In genomic region chr5:110344524-110344923, GRCm38 (mm10) we compare ENCODE assay signal across 27 mouse cellular contexts. TPM values are rescaled to one million over a fixed set of nuclear protein-coding genes. Genes with fewer than 3 reads are reported as not detected.
A peak's percentile ranks its signal among the peaks of the same experiment; 100 is the strongest.
DNase-seq lines count a peak whose midpoint lies in the region; ATAC-seq and TF ChIP-seq lines count a peak whose summit lies in the region.
"Had no signal": no experiment of that assay in that cellular context is flagged by ENCODE, and none has a peak within 500 bp of the region (broad histone marks: within the 10 kb centered on the region; RNA-seq: fewer than 3 reads in every experiment).

Lrcol1 (plus strand) TSS chr5:110344730.

- no peak for TF ChIP-seq CTCF in midbrain, postnatal 0 days (IDR thresholded peaks at IDR 0.05)
- TF ChIP-seq CTCF in lung, embryonic 14.5 days (IDR thresholded peaks at IDR 0.05; ENCODE audit: low read depth): no peak

- no peak within 1 kb of the TSS for H3K4me3 ChIP-seq in midbrain, postnatal 0 days (ENCODE audit: low read depth, low read length)
- no peak within 1 kb of the TSS for H3K4me3 ChIP-seq in midbrain, embryonic 16.5 days (ENCODE audit: low read depth, low read length)
- H3K4me3 ChIP-seq in embryonic facial prominence, embryonic 12.5 days: no peak within 1 kb of the TSS
- H3K4me3 ChIP-seq in lung, embryonic 14.5 days (ENCODE audit: low read depth, low read length): no peak within 1 kb of the TSS
- H3K4me3 ChIP-seq: heart, adult 2 months had no signal

- H3K4me1 ChIP-seq in midbrain, postnatal 0 days (ENCODE audit: insufficient read depth, low read length): peaks cover 4% of the 10 kb centered on the region; the same call in 1 of the 2 replicates
- peaks cover 8% of the 10 kb centered on the region; the same call in 1 of the 2 replicates for H3K4me1 ChIP-seq in midbrain, embryonic 16.5 days (ENCODE audit: control insufficient read depth, insufficient read depth, low read length)
- peaks cover 5% of the 10 kb centered on the region; the same call in 1 of the 2 replicates for H3K4me1 ChIP-seq in embryonic facial prominence, embryonic 12.5 days
- H3K4me1 ChIP-seq in lung, embryonic 14.5 days (ENCODE audit: insufficient read depth): no peaks in the 10 kb centered on the region

- no peaks in the 10 kb centered on the region for H3K36me3 ChIP-seq in midbrain, postnatal 0 days (ENCODE audit: insufficient read depth, low read length)
- no peaks in the 10 kb centered on the region for H3K36me3 ChIP-seq in midbrain, embryonic 16.5 days (ENCODE audit: control insufficient read depth, insufficient read depth, low read length)
- peaks cover 7% of the 10 kb centered on the region; the same call in 1 of the 2 replicates for H3K36me3 ChIP-seq in embryonic facial prominence, embryonic 12.5 days
- H3K36me3 ChIP-seq in lung, embryonic 14.5 days (ENCODE audit: insufficient read depth): no peaks in the 10 kb centered on the region
- H3K36me3 ChIP-seq: heart, embryonic 15.5 days; liver, embryonic 12.5 days; midbrain, embryonic 12.5 days had no signal

- 0 out of 2 replicates have a peak within 1 kb of the TSS, but pooled peaks have one; percentile 82 for H3K4me2 ChIP-seq in midbrain, postnatal 0 days (ENCODE audit: low read depth, low read length, poor library complexity, severe bottlenecking)
- no peak within 1 kb of the TSS for H3K4me2 ChIP-seq in midbrain, embryonic 16.5 days (ENCODE audit: low read length)
- 0 out of 2 replicates have a peak within 1 kb of the TSS, but pooled peaks have one; percentile 92 for H3K4me2 ChIP-seq in embryonic facial prominence, embryonic 12.5 days (replicated peaks)
- H3K4me2 ChIP-seq in lung, embryonic 14.5 days: peak within 1 kb of the TSS; percentile 85

- no peak for ATAC-seq in midbrain, postnatal 0 days (ENCODE audit: low FRiP score)
- ATAC-seq in midbrain, embryonic 16.5 days: no peak
- no peak for ATAC-seq in embryonic facial prominence, embryonic 12.5 days (ENCODE audit: insufficient number of reproducible peaks, insufficient read depth, low FRiP score, low TSS enrichment)
- ATAC-seq in lung, embryonic 14.5 days (ENCODE audit: insufficient read depth): peak; percentile 42
- no peak for ATAC-seq in megakaryocyte, adult 5-6 weeks (ENCODE audit: poor library complexity, severe bottlenecking)
- ATAC-seq: activated CD4-positive, CD25-positive, alpha-beta regulatory T cell, adult 4 months; hindbrain, embryonic 16.5 days; liver, embryonic 12.5 days had no signal

- WGBS in midbrain, postnatal 0 days: 91% methylated on average over 4 of the region's 4 CpGs
- 81% methylated on average over 4 of the region's 4 CpGs for WGBS in midbrain, embryonic 16.5 days
- WGBS in embryonic facial prominence, embryonic 12.5 days: 70% methylated on average over 4 of the region's 4 CpGs
- WGBS in lung, embryonic 14.5 days: 55% methylated on average over 4 of the region's 4 CpGs

- H3K27me3 ChIP-seq in midbrain, postnatal 0 days (ENCODE audit: insufficient read depth, low read length): no peaks in the 10 kb centered on the region
- no peaks in the 10 kb centered on the region for H3K27me3 ChIP-seq in midbrain, embryonic 16.5 days (ENCODE audit: control insufficient read depth, insufficient read depth, low read depth, low read length)
- H3K27me3 ChIP-seq in embryonic facial prominence, embryonic 12.5 days: peaks cover 33% of the 10 kb centered on the region
- H3K27me3 ChIP-seq in lung, embryonic 14.5 days (ENCODE audit: insufficient read depth, low read length): peaks cover 20% of the 10 kb centered on the region

- H3K9me3 ChIP-seq in midbrain, postnatal 0 days (ENCODE audit: low read length): no peaks in the 10 kb centered on the region
- H3K9me3 ChIP-seq in midbrain, embryonic 16.5 days (replicated peaks; ENCODE audit: control insufficient read depth, low read length, poor library complexity, severe bottlenecking): no peaks in the 10 kb centered on the region
- H3K9me3 ChIP-seq in embryonic facial prominence, embryonic 12.5 days: no peaks in the 10 kb centered on the region
- no peaks in the 10 kb centered on the region for H3K9me3 ChIP-seq in lung, embryonic 14.5 days (ENCODE audit: low read depth, low read length)
- H3K9me3 ChIP-seq: heart, embryonic 15.5 days; liver, embryonic 12.5 days; midbrain, embryonic 12.5 days had no signal

- H3K9ac ChIP-seq in midbrain, postnatal 0 days (replicated peaks; ENCODE audit: low read length, poor library complexity, severe bottlenecking): no peak within 1 kb of the TSS
- no peak within 1 kb of the TSS for H3K9ac ChIP-seq in midbrain, embryonic 16.5 days (ENCODE audit: low read depth, low read length)
- no peak within 1 kb of the TSS for H3K9ac ChIP-seq in embryonic facial prominence, embryonic 12.5 days
- no peak within 1 kb of the TSS for H3K9ac ChIP-seq in lung, embryonic 14.5 days
- H3K9ac ChIP-seq: heart, embryonic 15.5 days; liver, embryonic 12.5 days had no signal

- no peak for DNase-seq in midbrain, postnatal 0 days (ENCODE audit: low spot score)
- peak; percentile 50 for DNase-seq in lung, embryonic 14.5 days
- DNase-seq in lung, postnatal 36 days: peak; percentile 58
- no peak for DNase-seq in right cerebral cortex, postnatal 4 days
- DNase-seq in layer of hippocampus, postnatal 25 days (ENCODE audit: extremely low spot score in 1 of 2, low spot score in 1 of 2): no peak
- DNase-seq: adrenal gland, postnatal 10 days; cerebellum, postnatal 10 days; gastrocnemius, postnatal 14 days; heart, adult 2 months; kidney, adult 2 months; kidney, postnatal 25 days; left cerebral cortex, postnatal 4 days; retina, postnatal 1 day had no signal

- no peak within 1 kb of the TSS for H3K27ac ChIP-seq in midbrain, postnatal 0 days (ENCODE audit: low read depth, low read length)
- H3K27ac ChIP-seq in midbrain, embryonic 16.5 days (ENCODE audit: low read length): no peak within 1 kb of the TSS
- H3K27ac ChIP-seq in embryonic facial prominence, embryonic 12.5 days: no peak within 1 kb of the TSS
- peak within 1 kb of the TSS; percentile 64 for H3K27ac ChIP-seq in lung, embryonic 14.5 days (ENCODE audit: low read depth)
- H3K27ac ChIP-seq: heart, adult 2 months; heart, embryonic 15.5 days; left cerebral cortex, adult 2 months; liver, embryonic 12.5 days; midbrain, embryonic 12.5 days had no signal

RNA-seq across cellular contexts. Expression of gene Lrcol1, which starts in this region (rescaled TPM):
- not detected in 2 replicates for total RNA-seq in midbrain, postnatal 0 days (2014; rRNA removed)
- not detected in 2 replicates for polyA plus RNA-seq in midbrain, postnatal 0 days (2015; fragmentation: Nextera tagmentation; extraction: Ambion mirVana)
- not detected in 2 replicates for polyA plus RNA-seq in midbrain, embryonic 16.5 days (2015; fragmentation: Nextera tagmentation; extraction: Ambion mirVana)
- not detected in 2 replicates for polyA plus RNA-seq in embryonic facial prominence, embryonic 12.5 days (2016; fragmentation: Nextera tagmentation; extraction: Ambion mirVana)
- polyA plus RNA-seq in lung, embryonic 14.5 days (2014; fragmentation: Nextera tagmentation; extraction: Ambion mirVana): 2.4 and 2.6 TPM in 2 replicates
- total RNA-seq in layer of hippocampus, postnatal 25 days (2021): not detected
- total RNA-seq in megakaryocyte, adult 5-6 weeks (2015): not detected in 2 replicates
- total RNA-seq in megakaryocyte, adult 5-6 weeks (2017): not detected in 2 replicates
- total RNA-seq: adrenal gland, postnatal 10 days; gastrocnemius, postnatal 14 days; heart, adult 2 months; hematopoietic stem cell, adult 5-6 weeks; layer of hippocampus, adult 8-10 months; left cerebral cortex, adult 2 months; left cerebral cortex, postnatal 4 days had no signal
- polyA plus RNA-seq: activated CD4-positive, CD25-positive, alpha-beta regulatory T cell, adult 4 months; brain, embryonic 14.5 days; C2C12; forebrain, embryonic 11.5 days; heart, adult 2 months; heart, embryonic 15.5 days; hindbrain, embryonic 16.5 days; kidney, adult 2 months; liver, embryonic 12.5 days; midbrain, embryonic 12.5 days had no signal

Comparison
In these comparisons a context has a peak if more than half of its experiments do, and no peak if none do; other contexts are left out.
1. DNase-seq: peak in lung, embryonic 14.5 days (single experiment) and lung, postnatal 36 days (single experiment); none in midbrain, postnatal 0 days (single experiment), right cerebral cortex, postnatal 4 days (single experiment) and layer of hippocampus, postnatal 25 days (0 of 2).